ENCODE assay signal across 13 mouse cellular contexts in genomic region chr7:101755301-101755700, GRCm38 (mm10).
"Had no signal": no experiment of that assay in that cellular context is flagged by ENCODE, and none has a peak within 500 bp of the region (broad histone marks: within the 10 kb centered on the region; RNA-seq: fewer than 3 reads in every experiment).

No protein-coding gene starts in this region.

- H3K36me3 ChIP-seq: liver, embryonic 15.5 days had no signal

- H3K9me3 ChIP-seq: limb, embryonic 10.5 days; liver, embryonic 15.5 days; neural tube, embryonic 15.5 days had no signal

- H3K27me3 ChIP-seq: liver, embryonic 15.5 days; neural tube, embryonic 15.5 days had no signal

- DNase-seq: kidney, postnatal 25 days; lung, adult 2 months; lung, postnatal 36 days; midbrain, embryonic 14.5 days; thymus, adult 2 months; thymus, postnatal 36 days had no signal

- H3K27ac ChIP-seq: left cerebral cortex, adult 2 months; limb, embryonic 10.5 days; liver, embryonic 15.5 days; neural tube, embryonic 15.5 days had no signal

- H3K4me2 ChIP-seq: liver, embryonic 11.5 days; liver, embryonic 15.5 days; neural tube, embryonic 15.5 days had no signal

- ATAC-seq: lung, postnatal 0 days had no signal

- H3K9ac ChIP-seq: liver, embryonic 15.5 days; neural tube, embryonic 15.5 days had no signal

- H3K4me1 ChIP-seq: limb, embryonic 10.5 days; liver, embryonic 15.5 days had no signal

- H3K4me3 ChIP-seq: left cerebral cortex, adult 2 months; limb, embryonic 10.5 days; liver, embryonic 15.5 days; myocyte; neural tube, embryonic 15.5 days had no signal
